ENCODE assay signal across 7 mouse cellular contexts in genomic region chr14:31268301-31269001, GRCm38 (mm10). TPM values are rescaled to one million over a fixed set of nuclear protein-coding genes. Genes with fewer than 3 reads are reported as not detected.
DNase-seq lines count a peak whose midpoint lies in the region; ATAC-seq lines count a peak whose summit lies in the region.

No protein-coding gene starts in this region.

- WGBS in forebrain, embryonic 14.5 days: 31% methylated on average over 9 of the region's 9 CpGs
- WGBS in neural tube, embryonic 12.5 days: 52% methylated on average over 9 of the region's 9 CpGs

- peak; percentile 73 for ATAC-seq in forebrain, embryonic 14.5 days
- ATAC-seq in neural tube, embryonic 12.5 days (ENCODE audit: low FRiP score, low read depth): peak; percentile 46
- no peak for ATAC-seq in erythroblast, adult 5-6 weeks (replicated peaks; ENCODE audit: low FRiP score, poor library complexity, severe bottlenecking)

- peak; percentile 44 for DNase-seq in embryo, embryonic 11 days
- DNase-seq in forebrain, embryonic 14.5 days (ENCODE audit: low spot score): peak; percentile 78
- DNase-seq in layer of hippocampus, postnatal 10 days (ENCODE audit: low spot score in 2 of 2): peak; percentile 34 to 46
- DNase-seq in gastrocnemius, postnatal 25 days: no peak
- DNase-seq in cerebellum, adult 9-11 months: no peak

- no peaks in the 10 kb centered on the region for H3K36me3 ChIP-seq in forebrain, embryonic 14.5 days (ENCODE audit: control insufficient read depth, insufficient read depth, low read length)
- no peaks in the 10 kb centered on the region for H3K36me3 ChIP-seq in neural tube, embryonic 12.5 days

- no peak overlapping the region for H3K9ac ChIP-seq in forebrain, embryonic 14.5 days (ENCODE audit: low read length)
- no peak overlapping the region for H3K9ac ChIP-seq in neural tube, embryonic 12.5 days

- peak overlapping the region; percentile 81 for H3K27ac ChIP-seq in forebrain, embryonic 14.5 days (ENCODE audit: low read depth, low read length)
- no peak overlapping the region for H3K27ac ChIP-seq in neural tube, embryonic 12.5 days

- H3K9me3 ChIP-seq in forebrain, embryonic 14.5 days (replicated peaks; ENCODE audit: control insufficient read depth, low read length): no peaks in the 10 kb centered on the region
- H3K9me3 ChIP-seq in neural tube, embryonic 12.5 days: no peaks in the 10 kb centered on the region

- no peak overlapping the region for H3K4me3 ChIP-seq in forebrain, embryonic 14.5 days (ENCODE audit: low read depth, low read length)
- H3K4me3 ChIP-seq in neural tube, embryonic 12.5 days: no peak overlapping the region

- peak overlapping the region; percentile 48 for H3K4me2 ChIP-seq in forebrain, embryonic 14.5 days (ENCODE audit: low read length)
- H3K4me2 ChIP-seq in neural tube, embryonic 12.5 days (replicated peaks): peak overlapping the region; percentile 59

- peaks cover 19% of the 10 kb centered on the region for H3K4me1 ChIP-seq in forebrain, embryonic 14.5 days (ENCODE audit: control insufficient read depth, insufficient read depth, low read length)
- H3K4me1 ChIP-seq in neural tube, embryonic 12.5 days: peaks cover 25% of the 10 kb centered on the region

- no peaks in the 10 kb centered on the region for H3K27me3 ChIP-seq in forebrain, embryonic 14.5 days (replicated peaks; ENCODE audit: control insufficient read depth, insufficient read depth, low read length)
- H3K27me3 ChIP-seq in neural tube, embryonic 12.5 days (replicated peaks): 0 out of 2 replicates have a peak, but pooled peaks cover 3% of the 10 kb centered on the region

RNA-seq across cellular contexts. Expression of gene Bap1, which starts 17.2 kb away (rescaled TPM):
- polyA plus RNA-seq in forebrain, embryonic 14.5 days (2014; fragmentation: Nextera tagmentation; extraction: Ambion mirVana): 93.9 and 105 TPM in 2 replicates
- total RNA-seq in layer of hippocampus, postnatal 10 days (2021): 100 to 1,000 TPM; 117 to 123 TPM
- 108 and 121 TPM in 2 replicates for polyA plus RNA-seq in neural tube, embryonic 12.5 days (2016; fragmentation: Nextera tagmentation; extraction: Ambion mirVana)
- total RNA-seq in gastrocnemius, postnatal 25 days (2021): 10 to 100 TPM; 41.2 to 43.0 TPM
- 4.0 and 11.1 TPM in 2 replicates for total RNA-seq in erythroblast, adult 5-6 weeks (2015; ENCODE audit: low replicate concordance)
- total RNA-seq in erythroblast, adult 5-6 weeks (2017; ENCODE audit: low replicate concordance): 22.9 and 32.1 TPM in 2 replicates

RNA-seq across cellular contexts. Expression of gene Phf7, which starts 17.3 kb away (rescaled TPM):
- 11.6 and 13.2 TPM in 2 replicates for polyA plus RNA-seq in forebrain, embryonic 14.5 days (2014; fragmentation: Nextera tagmentation; extraction: Ambion mirVana)
- total RNA-seq in layer of hippocampus, postnatal 10 days (2021): 1 to 10 TPM; 4.8 to 5.2 TPM
- polyA plus RNA-seq in neural tube, embryonic 12.5 days (2016; fragmentation: Nextera tagmentation; extraction: Ambion mirVana): 12.4 and 13.9 TPM in 2 replicates
- 1 to 10 TPM; 5.2 to 6.3 TPM for total RNA-seq in gastrocnemius, postnatal 25 days (2021)
- total RNA-seq in erythroblast, adult 5-6 weeks (2015; ENCODE audit: low replicate concordance): 4.8 and 11.5 TPM in 2 replicates
- total RNA-seq in erythroblast, adult 5-6 weeks (2017; ENCODE audit: low replicate concordance): 2.5 and 4.8 TPM in 2 replicates

RNA-seq across cellular contexts. Expression of gene Sema3g, which starts 50.8 kb away (rescaled TPM):
- polyA plus RNA-seq in forebrain, embryonic 14.5 days (2014; fragmentation: Nextera tagmentation; extraction: Ambion mirVana): 0.23 and 0.25 TPM in 2 replicates
- 1 to 10 TPM; 4.7 to 5.4 TPM for total RNA-seq in layer of hippocampus, postnatal 10 days (2021)
- 1.6 and 1.9 TPM in 2 replicates for polyA plus RNA-seq in neural tube, embryonic 12.5 days (2016; fragmentation: Nextera tagmentation; extraction: Ambion mirVana)
- total RNA-seq in gastrocnemius, postnatal 25 days (2021): 1 to 10 TPM; 6.0 to 6.1 TPM
- not detected in 2 replicates for total RNA-seq in erythroblast, adult 5-6 weeks (2015; ENCODE audit: low replicate concordance)
- total RNA-seq in erythroblast, adult 5-6 weeks (2017; ENCODE audit: low replicate concordance): not detected in 2 replicates

RNA-seq across cellular contexts. Expression of gene Nisch, which starts 51.7 kb away (rescaled TPM):
- polyA plus RNA-seq in forebrain, embryonic 14.5 days (2014; fragmentation: Nextera tagmentation; extraction: Ambion mirVana): 217 and 277 TPM in 2 replicates
- 100 to 1,000 TPM; 424 to 481 TPM for total RNA-seq in layer of hippocampus, postnatal 10 days (2021)
- 419 and 436 TPM in 2 replicates for polyA plus RNA-seq in neural tube, embryonic 12.5 days (2016; fragmentation: Nextera tagmentation; extraction: Ambion mirVana)
- total RNA-seq in gastrocnemius, postnatal 25 days (2021): 10 to 100 TPM; 63.7 to 67.7 TPM
- total RNA-seq in erythroblast, adult 5-6 weeks (2015; ENCODE audit: low replicate concordance): 30.2 and 34.1 TPM in 2 replicates
- total RNA-seq in erythroblast, adult 5-6 weeks (2017; ENCODE audit: low replicate concordance): 19.5 and 21.8 TPM in 2 replicates

RNA-seq across cellular contexts. Expression of gene Dnah1, which starts 55.2 kb away (rescaled TPM):
- 3.8 and 4.2 TPM in 2 replicates for polyA plus RNA-seq in forebrain, embryonic 14.5 days (2014; fragmentation: Nextera tagmentation; extraction: Ambion mirVana)
- total RNA-seq in layer of hippocampus, postnatal 10 days (2021): 1 to 10 TPM; 2.2 to 2.4 TPM
- polyA plus RNA-seq in neural tube, embryonic 12.5 days (2016; fragmentation: Nextera tagmentation; extraction: Ambion mirVana): 4.7 and 5.1 TPM in 2 replicates
- total RNA-seq in gastrocnemius, postnatal 25 days (2021): under 1 TPM; 0.16 to 0.18 TPM
- total RNA-seq in erythroblast, adult 5-6 weeks (2015; ENCODE audit: low replicate concordance): not detected in 2 replicates
- under 0.01 TPM in 1 of 2 replicates, not detected in the other for total RNA-seq in erythroblast, adult 5-6 weeks (2017; ENCODE audit: low replicate concordance)

Comparison
In these comparisons a context has a peak if more than half of its experiments do, and no peak if none do; other contexts are left out.
1. DNase-seq: peak in embryo, embryonic 11 days (single experiment), forebrain, embryonic 14.5 days (single experiment) and layer of hippocampus, postnatal 10 days (2 of 2); none in gastrocnemius, postnatal 25 days (single experiment) and cerebellum, adult 9-11 months (single experiment).
2. RNA of gene Sema3g, which starts 50.8 kb away (total RNA-seq): 6.0 to 6.1 TPM in gastrocnemius, postnatal 25 days and 4.7 to 5.4 TPM in layer of hippocampus, postnatal 10 days; not detected in erythroblast, adult 5-6 weeks; every median in the first group is over 4 times any median in the second.